Mouse (Mus musculus) gonadal fat pad, adult 2 months (tissue): Measurements from ENCODE around the gene Ccdc47. TPM values are rescaled to one million over a fixed set of nuclear protein-coding genes. Genes with fewer than 3 reads are reported as not detected.
"Not testable (repeated sequence)": the region's sequence is repeated elsewhere in the genome, so short reads cannot be mapped to it uniquely, and the experiment has no call there.

Experiments
- DNase-seq: peaks from one replicate; pipeline ENCODE4 v3.0.0-alpha.2; 2012; ENCODE audit warnings: low read depth
- polyA plus RNA-seq: library from polyadenylated mRNA; depleted of rRNA; stranded (reverse); fragments of >200 nt; gene quantifications from 2 replicates; pipeline ENCODE4 v1.2.3, GENCODE M21; 2012

Ccdc47 gene
- polyA plus RNA-seq, 1 experiment, result 17.7 TPM

DNA sequence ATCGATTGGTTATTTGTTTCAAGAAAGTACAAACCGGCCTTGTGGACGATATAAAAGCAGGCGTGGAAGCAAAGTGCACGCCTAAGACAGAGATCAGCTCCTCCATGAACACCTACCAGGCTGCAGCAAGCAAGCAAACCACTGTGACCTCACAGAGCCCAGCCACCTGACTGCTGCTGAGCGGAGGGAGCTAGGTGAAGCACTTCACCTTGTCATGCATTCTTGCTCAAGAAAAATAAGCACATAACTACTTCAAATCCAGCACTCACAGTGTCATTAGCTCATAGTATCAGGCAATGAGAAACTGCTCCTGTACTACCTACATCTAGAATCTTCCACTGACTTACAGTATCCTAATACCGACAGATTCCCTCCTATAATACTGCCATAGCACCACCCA, 16.1 kb downstream of the Ccdc47 start:
- not testable (repeated sequence) for DNase-seq

DNA sequence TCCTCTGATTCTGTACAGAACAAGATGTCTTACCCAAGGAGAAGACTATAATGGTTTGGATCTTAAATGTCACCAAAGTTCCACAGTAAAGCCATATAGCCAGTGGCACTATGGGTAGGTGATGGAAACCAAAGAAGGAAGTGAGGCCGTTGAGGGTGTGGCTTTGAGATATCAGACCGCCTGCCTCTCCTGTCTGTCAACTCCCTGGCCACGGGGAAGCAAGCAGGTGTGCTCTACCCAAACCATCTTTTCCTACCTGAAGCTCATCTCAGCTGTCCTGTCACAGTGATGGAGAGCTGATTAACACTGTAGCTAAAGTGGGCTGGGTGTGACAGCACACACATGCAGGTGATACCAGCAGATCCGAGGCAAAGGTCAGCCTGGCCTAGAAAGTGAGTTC, 17.9 kb downstream of the Ccdc47 start:
- DNase-seq, result no peak

- no peak for DNase-seq
Measured at GRCm38 (mm10) chr11:106195341-106195740, 20.8 kb downstream of the Ccdc47 start.

DNA sequence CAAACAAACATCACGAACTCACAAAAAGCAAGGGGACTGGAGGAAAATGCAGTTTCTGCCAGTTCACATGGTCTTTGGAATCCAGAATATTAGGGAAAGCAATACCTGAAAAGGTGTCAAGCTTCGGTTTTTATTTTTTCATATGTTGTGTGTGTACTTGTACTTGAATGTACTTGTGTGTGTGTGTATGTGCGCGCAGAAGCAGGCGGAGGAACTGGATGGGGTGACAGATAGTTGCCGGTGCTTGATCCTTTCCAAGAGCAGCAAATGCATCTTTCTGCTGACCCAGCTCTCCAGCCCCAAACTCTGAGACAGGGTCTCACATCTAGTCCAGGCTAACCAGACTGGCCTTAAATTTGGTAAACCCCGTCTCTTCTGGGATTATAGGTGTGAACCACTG, 21.3 kb downstream of the Ccdc47 start:
- DNase-seq, result no peak

DNA sequence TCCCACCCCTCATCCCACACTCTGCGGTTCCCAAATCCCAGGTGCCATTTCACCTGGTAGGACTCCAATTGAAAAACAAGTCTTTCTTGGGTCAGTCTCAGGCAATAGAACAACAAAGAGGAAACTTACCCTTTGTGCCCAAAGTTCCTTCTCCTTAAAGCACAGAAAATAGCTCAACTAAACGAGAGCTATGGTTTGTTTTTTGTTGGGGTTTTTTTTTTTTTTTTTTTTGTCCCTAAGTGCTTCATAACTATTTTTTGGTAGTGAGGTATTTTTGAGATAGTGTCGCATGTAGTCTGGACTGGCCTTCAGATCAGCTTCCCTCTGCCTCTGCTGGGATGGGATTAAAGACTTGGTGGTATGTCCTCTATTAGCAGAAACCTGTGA, 22.0 kb downstream of the Ccdc47 start:
- no peak for DNase-seq

GRCm38 (mm10) chr11:106193371-106194154, 22.6 kb downstream of the Ccdc47 start:
- no peak for DNase-seq

DNA sequence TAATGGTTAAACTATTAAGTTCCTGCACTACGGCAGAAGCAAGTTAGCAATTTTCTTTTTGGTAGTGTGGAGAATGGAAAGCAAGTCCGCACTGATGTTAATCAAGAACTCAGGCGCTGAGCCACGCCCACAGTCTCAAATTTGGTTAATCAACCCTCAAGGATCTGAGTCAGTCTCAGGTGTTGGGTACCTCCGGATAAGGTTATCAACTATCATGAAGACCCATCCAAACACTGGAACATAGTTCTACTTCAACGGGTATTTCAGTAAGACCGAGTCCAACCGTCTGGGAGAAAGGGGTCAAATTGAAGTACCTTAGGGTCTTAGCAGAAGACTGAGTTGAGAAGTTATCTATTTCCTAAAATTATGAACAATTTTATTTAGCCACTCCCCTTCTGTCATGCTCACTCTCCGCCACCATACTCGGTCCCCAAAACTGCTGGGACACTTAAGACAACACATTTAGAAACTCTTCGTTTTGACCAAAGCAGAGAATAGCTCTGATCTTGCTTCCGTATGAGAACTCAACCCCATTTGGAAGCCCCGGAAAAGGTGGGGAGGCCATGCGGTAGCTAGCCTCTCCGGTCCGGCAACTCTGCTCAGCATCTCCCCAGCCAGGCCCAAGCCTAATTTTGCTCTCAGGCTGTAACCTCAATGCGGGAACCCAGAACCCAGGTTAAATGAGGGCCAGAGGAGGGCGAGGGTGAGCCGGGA, 23.3 kb downstream of the Ccdc47 start:
- no peak for DNase-seq

DNA sequence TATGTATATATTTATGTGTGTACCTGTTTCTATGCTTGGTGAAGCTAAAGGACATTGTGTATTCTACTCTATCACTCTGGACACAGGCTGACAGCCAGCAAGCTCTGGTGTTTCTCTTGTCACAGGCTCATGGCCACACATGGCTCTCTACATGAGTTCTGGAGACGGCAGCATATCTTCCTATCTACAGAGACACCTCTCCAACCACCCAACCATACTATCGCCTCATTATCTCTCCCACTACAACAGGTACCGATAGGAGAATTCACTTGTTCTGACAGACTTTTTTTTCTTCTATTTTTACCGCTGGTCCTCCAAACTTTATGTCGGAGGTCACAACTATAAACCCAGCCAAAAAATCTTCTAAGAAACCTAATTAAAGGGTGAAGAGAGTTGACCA, 23.9 kb downstream of the Ccdc47 start:
- no peak for DNase-seq

DNA sequence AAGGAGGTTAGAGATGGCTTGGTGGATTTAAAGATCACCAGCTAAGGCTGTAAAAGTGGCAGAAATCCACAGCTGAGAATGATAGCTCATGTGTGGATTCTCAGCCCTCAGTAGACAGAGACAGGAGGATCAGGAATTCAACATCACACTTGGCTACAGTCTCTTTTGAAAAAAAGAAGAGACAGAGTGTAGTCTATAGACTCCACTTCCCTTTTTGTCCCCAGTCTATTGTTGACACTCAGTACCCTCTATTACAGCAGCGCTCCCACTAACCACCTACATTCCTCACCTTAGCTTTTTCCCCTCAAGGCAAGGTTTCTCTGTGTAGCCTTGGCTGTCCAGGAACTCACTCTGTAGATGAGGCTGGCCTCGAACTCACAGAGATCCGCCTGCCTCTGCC, 24.4 kb downstream of the Ccdc47 start:
- no peak for DNase-seq

- no peak for DNase-seq
Measured at GRCm38 (mm10) chr11:106187326-106187725, 28.8 kb downstream of the Ccdc47 start.

DNA sequence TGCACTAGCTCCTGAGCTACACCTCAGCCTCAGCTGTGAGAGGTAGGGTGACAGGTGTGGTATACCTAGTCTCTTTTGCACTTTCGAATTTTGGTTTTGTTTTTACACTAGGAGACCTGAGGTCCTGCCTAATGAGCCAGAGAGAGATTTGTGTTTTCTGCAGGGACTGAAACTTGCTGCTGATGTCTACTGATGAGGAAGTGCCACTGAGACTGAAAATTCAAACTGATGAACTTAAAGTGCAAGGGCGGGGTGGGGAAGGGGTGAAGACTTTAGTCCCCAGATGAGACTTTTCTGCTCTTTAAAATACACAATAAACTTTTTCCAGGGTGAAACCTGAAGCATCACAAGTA, 35.7 kb downstream of the Ccdc47 start:
- DNase-seq, result no peak

DNA sequence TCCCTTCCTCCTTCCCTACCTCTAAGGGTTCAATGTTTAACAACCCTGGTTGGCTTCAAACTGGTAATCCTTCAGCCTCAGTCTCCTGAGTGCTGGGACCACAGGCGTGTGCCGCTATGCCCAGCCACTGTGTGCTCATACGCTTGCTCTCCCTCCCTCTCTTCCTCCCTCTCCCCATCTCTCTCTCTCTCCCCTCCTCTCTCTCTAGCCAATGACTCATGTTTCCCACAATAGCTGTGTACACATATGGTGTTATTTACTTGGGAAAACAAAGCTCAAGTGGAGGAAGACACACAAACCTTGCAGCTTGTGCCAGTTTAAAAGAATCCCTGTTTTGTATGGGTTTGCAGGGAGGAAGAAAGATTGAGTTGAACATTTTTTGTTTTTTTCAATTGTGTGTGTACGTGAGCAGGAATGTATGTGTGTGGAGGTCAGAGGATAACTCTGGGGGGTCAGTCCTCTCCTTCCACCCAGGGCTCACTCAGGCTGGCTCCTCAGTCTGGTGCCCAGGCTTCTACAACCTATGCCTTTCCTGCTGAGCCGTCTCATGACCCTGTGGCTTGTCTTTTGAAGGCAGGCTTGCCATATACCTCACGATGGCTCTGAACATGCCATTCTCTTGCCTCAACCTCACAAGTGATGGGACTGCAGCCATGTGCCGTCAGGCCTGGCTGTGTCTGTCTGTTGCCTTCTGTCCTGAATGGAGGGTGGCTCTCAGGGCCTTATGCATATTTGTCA, 36.3 kb downstream of the Ccdc47 start:
- DNase-seq, result no peak

- DNase-seq, result no peak
Measured at GRCm38 (mm10) chr11:106178036-106178782, 37.9 kb downstream of the Ccdc47 start.

DNA sequence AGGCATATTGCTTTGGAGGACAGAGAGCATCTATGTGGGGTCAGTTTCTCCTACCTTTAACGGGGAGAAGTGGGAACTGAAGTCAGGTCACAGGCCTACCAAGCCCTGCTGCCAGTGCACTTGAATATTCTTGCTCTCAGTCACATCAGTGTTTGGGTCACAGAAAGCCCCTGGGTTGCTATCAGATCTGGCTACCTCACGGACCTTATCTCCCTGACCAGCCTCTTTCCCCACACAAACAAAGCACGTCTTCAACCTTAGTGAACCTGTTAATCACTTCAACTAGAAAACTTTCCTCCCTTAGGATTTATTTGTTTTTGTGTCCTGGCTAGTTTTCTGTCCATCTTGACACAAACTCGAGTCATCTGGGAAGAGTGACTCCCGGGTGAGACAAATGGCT, 39.8 kb downstream of the Ccdc47 start:
- DNase-seq, result no peak

DNA sequence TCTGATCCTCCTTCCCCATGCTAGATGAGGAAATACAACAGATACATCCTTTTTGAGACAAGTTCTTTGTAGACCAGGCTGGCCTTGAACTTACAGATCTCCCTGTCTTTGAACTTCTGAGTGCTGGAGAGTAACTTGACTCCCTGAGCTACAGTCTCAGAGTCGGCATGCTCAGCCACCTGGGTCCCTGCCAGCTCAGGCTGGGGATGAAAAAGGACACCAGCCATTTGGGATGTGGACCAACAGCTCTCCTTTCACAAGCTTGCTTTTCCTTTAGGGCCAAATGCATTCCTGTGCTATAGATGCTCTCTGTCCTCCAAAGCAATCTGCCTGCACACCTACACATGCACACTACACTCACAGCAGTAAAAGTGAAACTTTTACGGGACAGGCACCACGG, 41.1 kb downstream of the Ccdc47 start:
- no peak for DNase-seq

GRCm38 (mm10) chr11:106174372-106174771, 41.8 kb downstream of the Ccdc47 start:
- DNase-seq, result no peak

DNA sequence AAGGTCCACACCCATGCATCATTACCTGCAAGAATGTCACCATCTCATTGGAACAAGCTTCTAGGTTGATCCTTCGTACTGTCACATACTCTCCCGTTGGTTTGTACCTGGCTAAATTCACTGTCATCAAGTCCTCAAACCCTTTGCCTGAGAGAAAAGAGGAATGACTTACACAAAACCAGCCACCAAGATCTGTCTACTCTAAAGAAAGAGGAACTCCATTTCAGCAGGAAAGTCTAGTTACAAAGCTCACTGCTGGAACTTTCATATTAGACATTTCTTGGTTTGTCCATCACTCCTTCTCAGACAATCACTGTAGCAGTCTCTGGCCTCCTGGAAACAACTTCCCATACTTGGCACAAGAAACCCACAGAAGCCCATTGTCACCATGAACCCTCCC, 42.9 kb downstream of the Ccdc47 start:
- no peak for DNase-seq

DNA sequence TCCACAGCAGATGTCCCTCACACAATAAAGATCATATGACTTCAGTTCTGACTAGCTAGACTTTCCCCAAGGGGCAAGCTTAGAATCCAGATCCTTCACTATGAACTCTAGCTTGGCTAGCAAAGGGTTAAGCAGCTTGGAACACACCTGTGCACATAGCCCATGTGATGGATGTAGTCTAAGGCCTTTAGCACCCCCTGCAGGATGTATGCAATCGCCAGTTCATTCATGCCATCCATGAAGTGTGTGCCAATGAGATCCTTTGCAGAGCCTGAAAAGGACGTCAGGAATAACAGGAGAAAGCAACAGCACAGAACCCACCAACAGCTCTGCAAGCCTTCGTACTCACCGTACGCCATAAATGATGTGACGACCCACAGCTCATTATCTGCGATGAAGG, 45.3 kb downstream of the Ccdc47 start:
- no peak for DNase-seq

- DNase-seq, result no peak
Measured at GRCm38 (mm10) chr11:106167435-106167834, 48.7 kb downstream of the Ccdc47 start.

GRCm38 (mm10) chr11:106164601-106165180, 51.5 kb downstream of the Ccdc47 start:
- no peak for DNase-seq

DNA sequence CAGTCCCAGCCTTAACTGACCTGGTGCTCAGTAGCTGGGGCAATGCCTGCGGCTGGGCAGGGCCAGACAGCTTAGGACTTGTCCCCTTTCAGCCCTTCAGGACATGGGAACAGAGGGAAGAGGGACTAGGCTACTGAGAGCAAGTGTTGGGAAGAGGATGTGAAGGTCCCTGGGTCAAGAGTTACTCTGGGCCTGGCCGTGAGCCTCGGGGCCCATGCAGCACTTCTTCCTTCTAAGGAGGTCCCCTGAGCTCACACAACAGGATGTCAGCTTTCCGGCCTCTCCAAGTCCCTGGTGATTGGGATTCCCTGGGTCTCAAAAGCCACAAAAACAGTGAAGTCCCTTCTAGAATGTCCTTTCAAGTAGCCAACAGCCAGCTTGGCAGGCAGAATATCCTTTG, 52.6 kb downstream of the Ccdc47 start:
- DNase-seq, result no peak

DNA sequence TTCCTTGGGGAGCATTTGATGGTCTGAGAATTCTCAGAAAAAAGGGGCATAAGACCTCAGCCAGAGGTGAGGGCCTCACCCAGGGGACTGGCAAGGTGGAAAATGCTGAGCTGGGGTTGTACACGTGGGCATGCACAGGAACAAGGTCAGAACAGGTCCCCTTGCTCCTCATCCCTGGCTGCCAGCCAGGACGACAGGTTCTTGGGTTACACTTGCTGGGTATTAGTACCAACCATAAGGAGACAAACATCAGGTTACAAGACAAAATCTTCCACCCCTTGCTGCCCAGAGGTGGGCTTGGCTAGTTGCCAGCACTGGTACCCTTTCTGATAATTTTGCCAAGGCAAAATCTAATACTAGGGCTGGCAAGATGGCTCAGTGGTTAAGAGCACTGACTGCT, 53.9 kb downstream of the Ccdc47 start:
- DNase-seq, result no peak
